Mouse (Mus musculus): Measurements from ENCODE around the gene Vps53. TPM values are rescaled to one million over a fixed set of nuclear protein-coding genes. Genes with fewer than 3 reads are reported as not detected.

Vps53 gene
- 11.3 and 12.2 TPM in 2 replicates for polyA plus RNA-seq (2012; rRNA removed)

GRCm38 (mm10) chr11:76179495-76180145, at the start of gene Vps53, which contains the start of gene Fam57a:
TSS of gene Vps53 (minus strand) at chr11:76179647.
TSS of gene Fam57a (plus strand) at chr11:76179671.

DNA sequence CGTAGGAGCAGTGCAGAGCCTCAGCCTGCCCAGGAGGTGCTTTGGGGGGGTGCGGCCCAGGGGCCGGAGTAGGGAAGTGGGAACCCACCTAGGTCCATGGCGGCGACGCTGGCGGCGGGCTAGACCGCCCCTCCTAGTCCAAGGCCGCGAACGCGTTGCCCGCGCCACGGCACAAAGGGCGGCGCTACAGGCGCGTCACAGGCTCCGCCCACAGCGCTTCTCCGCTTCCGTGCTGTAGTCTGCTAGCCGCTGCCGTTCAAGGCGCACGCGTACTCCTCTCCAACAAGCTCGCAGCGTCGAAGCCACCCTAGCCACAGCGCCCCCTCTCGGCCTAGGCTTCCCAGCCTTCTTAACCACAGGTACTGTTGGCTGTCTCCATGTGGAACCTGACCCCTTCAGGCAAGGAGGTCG, 37.9 kb upstream of the Vps53 start, which contains the start of the genes Dbil5 and Gemin4:
Gene Dbil5, plus strand, starts transcription at position 219 of the 411 bp plus-strand sequence.
Gene Gemin4, minus strand, starts transcription at position 275 of the 411 bp plus-strand sequence.

DNA sequence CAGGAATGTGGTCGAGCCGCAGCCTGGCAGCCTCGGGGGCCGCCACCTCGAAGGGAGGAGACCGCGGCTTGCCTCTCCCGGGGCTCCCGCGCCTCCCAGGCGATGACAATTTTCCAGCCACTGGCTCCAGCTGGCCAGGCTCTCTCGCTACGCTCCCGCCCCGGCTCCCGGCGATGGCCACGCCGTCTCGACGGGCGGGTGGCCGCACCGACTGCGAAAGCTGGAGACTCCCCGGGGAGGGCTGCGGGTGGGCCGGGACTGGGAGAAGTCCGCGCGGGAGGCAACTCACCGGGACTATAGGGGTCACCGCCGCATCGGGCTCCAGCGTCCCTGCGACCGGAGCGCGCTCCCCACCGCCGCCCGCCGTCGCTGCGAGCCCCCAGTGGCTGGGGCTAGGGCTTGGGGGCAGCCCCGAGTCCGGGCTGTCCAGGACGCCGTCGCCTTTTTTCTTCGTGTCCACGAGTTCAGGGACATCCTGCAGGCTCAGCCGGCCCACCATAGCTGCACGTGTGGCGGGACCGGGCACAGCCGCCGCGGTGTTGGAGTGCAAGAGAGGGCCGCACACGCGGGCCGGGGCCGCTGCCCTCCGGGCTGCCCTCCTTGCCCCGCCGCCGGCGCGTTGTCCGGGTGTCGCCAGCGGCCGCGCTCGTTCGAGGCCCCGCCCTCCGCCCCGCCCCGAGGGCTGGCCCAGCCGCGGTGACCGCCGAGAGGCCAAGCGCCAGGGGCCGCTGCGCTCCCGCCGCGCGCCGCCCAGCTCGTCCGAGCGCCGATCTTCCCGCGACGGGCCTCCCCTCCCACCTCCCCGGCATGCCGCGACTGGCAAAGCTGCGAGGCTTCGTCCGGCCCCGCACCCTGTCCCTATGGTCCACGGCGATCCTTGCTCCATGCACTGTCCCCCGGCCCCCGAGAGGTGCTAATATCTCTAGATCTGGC, 152.0 kb downstream of the Vps53 start, which contains the start of gene Rflnb:
Gene Rflnb, minus strand, starts transcription at position 644 of the 933 bp plus-strand sequence.

GRCm38 (mm10) chr11:75999440-76000155, 179.8 kb downstream of the Vps53 start, which contains the start of gene 1700016K19Rik:
TSS of gene 1700016K19Rik (plus strand) at chr11:75999912.

Other genes with a start within 250 kb of the Vps53 start
- gene Rph3al, start 241.2 kb downstream of the Vps53 start, polyA plus RNA-seq (2012; rRNA removed), result 1.0 and 1.1 TPM in 2 replicates
- 0.03 TPM in 1 of 2 replicates, not detected in the other for gene 1700016K19Rik, start 179.7 kb downstream of the Vps53 start, polyA plus RNA-seq (2012; rRNA removed)
- gene Rflnb, start 151.9 kb downstream of the Vps53 start, polyA plus RNA-seq (2012; rRNA removed), result 4.6 and 5.9 TPM in 2 replicates
- 3.9 and 4.3 TPM in 2 replicates for gene Fam57a, start within 50 bp of the Vps53 start, polyA plus RNA-seq (2012; rRNA removed)
- 0.24 and 0.58 TPM in 2 replicates for gene Dbil5, start 38.0 kb upstream of the Vps53 start, polyA plus RNA-seq (2012; rRNA removed)
- 3.9 and 4.7 TPM in 2 replicates for gene Gemin4, start 38.0 kb upstream of the Vps53 start, polyA plus RNA-seq (2012; rRNA removed)
- gene Mrm3, start 64.1 kb upstream of the Vps53 start, polyA plus RNA-seq (2012; rRNA removed), result 7.3 and 8.3 TPM in 2 replicates
- gene Glod4, start 64.1 kb upstream of the Vps53 start, polyA plus RNA-seq (2012; rRNA removed), result 20.2 and 20.6 TPM in 2 replicates
- 2.6 TPM in 2 replicates for gene Nxn, start 219.5 kb upstream of the Vps53 start, polyA plus RNA-seq (2012; rRNA removed)
- 8.6 and 9.3 TPM in 2 replicates for gene Timm22, start 227.3 kb upstream of the Vps53 start, polyA plus RNA-seq (2012; rRNA removed)

All from liver, embryonic 18 days (tissue).